Mouse (Mus musculus) stomach, embryonic 14.5 days (tissue): ENCODE measurements around the gene Klhdc3. TPM values are rescaled to one million over a fixed set of nuclear protein-coding genes. Genes with fewer than 3 reads are reported as not detected.

Source experiments
- ATAC-seq: fragments of 200-750 bp; cut with Nextera tagmentation; 2 replicates; pipeline ENCODE4 v1.8.0; 2017; ENCODE audit warnings: low read depth, moderate TSS enrichment; ENCODE audit not compliant: insufficient number of reproducible peaks, insufficient read depth, low FRiP score
- H3K27ac ChIP-seq: fragments of 300-500 bp; sonication (generic); 2 replicates; pipeline ENCODE4 v1.5.1; 2014; ENCODE audit warnings: mild to moderate bottlenecking, low read length, moderate library complexity, mixed read lengths
- H3K27me3 ChIP-seq: fragments of 300-500 bp; sonication (generic); 2 replicates; pipeline ENCODE4 v1.6.1; 2014; ENCODE audit warnings: low read length, control low read depth, mixed read lengths; ENCODE audit not compliant: control insufficient read depth, insufficient read depth
- H3K36me3 ChIP-seq: fragments of 300-500 bp; sonication (generic); 2 replicates; pipeline ENCODE4 v1.6.1; 2014; ENCODE audit warnings: mild to moderate bottlenecking, control low read depth, low read length, moderate library complexity, mixed read lengths; ENCODE audit not compliant: control insufficient read depth, insufficient read depth
- H3K4me1 ChIP-seq: fragments of 300-500 bp; sonication (generic); 2 replicates; pipeline ENCODE4 v1.6.1; 2014; ENCODE audit warnings: low read length, control low read depth, mixed read lengths; ENCODE audit not compliant: control insufficient read depth, insufficient read depth
- H3K4me2 ChIP-seq: fragments of 300-500 bp; sonication (generic); replicated peaks from 2 replicates; pipeline ENCODE4 v1.6.1; 2014; ENCODE audit warnings: low read depth, low read length, control low read depth
- H3K4me3 ChIP-seq: fragments of 300-500 bp; sonication (generic); 2 replicates; pipeline ENCODE4 v1.5.1; 2014; ENCODE audit warnings: low read depth, low read length, control low read depth
- H3K9ac ChIP-seq: fragments of 300-500 bp; sonication (generic); replicated peaks from 2 replicates; pipeline ENCODE4 v1.6.1; 2014; ENCODE audit warnings: low read depth, mild to moderate bottlenecking, control low read depth, low read length, moderate library complexity, mixed read lengths
- H3K9me3 ChIP-seq: fragments of 300-500 bp; sonication (generic); 2 replicates; pipeline ENCODE4 v1.6.1; 2016; ENCODE audit warnings: low read depth, low read length, control low read depth; ENCODE audit not compliant: control insufficient read depth
- WGBS: fragments of 180-500 bp; shearing (Covaris S2); extraction: QIAGEN DNeasy Blood & Tissue Kit; methylation state at CpG from one replicate; pipeline ENCODE4 v1.1.7; 2014; 5-methylcytosine and 5-hydroxymethylcytosine counted together
- polyA plus RNA-seq: library from polyadenylated mRNA; unstranded; fragments of >200 nt; fragmentation: Nextera tagmentation; extraction: Ambion mirVana; gene quantifications from 2 replicates; pipeline ENCODE4 v1.2.1, GENCODE M21; 2014

Gene Klhdc3
- polyA plus RNA-seq, 1 experiment from 2014 or later, result 101 TPM

- no peaks in the 10 kb centered on the region for H3K9me3 ChIP-seq
- ATAC-seq, result no peak
- H3K36me3 ChIP-seq, result peaks cover 15% of the 10 kb centered on the region
- H3K27ac ChIP-seq, result no peak overlapping the region
- WGBS, result 91% methylated on average over 7 of the region's 7 CpGs
- peaks cover 38% of the 10 kb centered on the region for H3K4me1 ChIP-seq
- H3K4me2 ChIP-seq, result no peak overlapping the region
- H3K27me3 ChIP-seq, result no peaks in the 10 kb centered on the region
- no peak overlapping the region for H3K9ac ChIP-seq
- H3K4me3 ChIP-seq, result peak overlapping the region; percentile 74; the same call in 1 of the 2 replicates
These were observed 33.4 kb downstream of the Klhdc3 start for GRCm38 (mm10) chr17:46647279-46647678.

- Histone ChIP-seq H3K9ac (peak overlapping the region; percentile 60), H3K4me3 (peak overlapping the region; percentile 74), H3K4me1 (peaks cover 29% of the 10 kb centered on the region), H3K36me3 (peaks cover 14% of the 10 kb centered on the region), H3K9me3 (no peaks in the 10 kb centered on the region), H3K27ac (peak overlapping the region; percentile 35; the same call in 1 of the 2 replicates), H3K4me2 (peak overlapping the region; percentile 94), H3K27me3 (no peaks in the 10 kb centered on the region)
- no peak for ATAC-seq
- under 1% methylated on average over 19 of the region's 19 CpGs for WGBS
These were observed 34.4 kb downstream of the Klhdc3 start for GRCm38 (mm10) chr17:46646322-46646662.

GRCm38 (mm10) chr17:46645561-46646321 lies 35.0 kb downstream of the Klhdc3 start, which contains the start of the genes Klc4 and Mrpl2:
Gene Klc4 (minus strand): TSS chr17:46646022.
Gene Mrpl2 (plus strand): TSS chr17:46646229.
- H3K4me1 ChIP-seq, result peaks cover 26% of the 10 kb centered on the region
- no peaks in the 10 kb centered on the region for H3K9me3 ChIP-seq
- no peaks in the 10 kb centered on the region for H3K27me3 ChIP-seq
- peaks cover 18% of the 10 kb centered on the region for H3K36me3 ChIP-seq
- peak within 1 kb of the TSS; percentile 60 for H3K9ac ChIP-seq
- WGBS, result 0% methylated on average over 53 of the region's 53 CpGs
- peak within 1 kb of the TSS; percentile 94 for H3K4me2 ChIP-seq
- peak within 1 kb of the TSS; percentile 74 for H3K4me3 ChIP-seq
- H3K27ac ChIP-seq, result peak within 1 kb of the TSS; percentile 84
- peak; percentile 68 for ATAC-seq

- H3K4me2 ChIP-seq, result peak overlapping the region; percentile 94
- WGBS, result 10% methylated on average over 11 of the region's 11 CpGs
- H3K36me3 ChIP-seq, result peaks cover 18% of the 10 kb centered on the region
- H3K27me3 ChIP-seq, result no peaks in the 10 kb centered on the region
- H3K9ac ChIP-seq, result peak overlapping the region; percentile 53
- H3K4me3 ChIP-seq, result peak overlapping the region; percentile 74
- no peaks in the 10 kb centered on the region for H3K9me3 ChIP-seq
- peak overlapping the region; percentile 84 for H3K27ac ChIP-seq
- peaks cover 26% of the 10 kb centered on the region for H3K4me1 ChIP-seq
- peak; percentile 48 for ATAC-seq
These were observed 35.7 kb downstream of the Klhdc3 start for GRCm38 (mm10) chr17:46644916-46645475.

GRCm38 (mm10) chr17:46644152-46644805 lies 36.4 kb downstream of the Klhdc3 start:
- Histone ChIP-seq H3K27ac (peak overlapping the region; percentile 84; the same call in 1 of the 2 replicates), H3K36me3 (peaks cover 18% of the 10 kb centered on the region), H3K4me2 (peak overlapping the region; percentile 94), H3K4me1 (peaks cover 20% of the 10 kb centered on the region), H3K9me3 (no peaks in the 10 kb centered on the region), H3K9ac (no peak overlapping the region), H3K27me3 (no peaks in the 10 kb centered on the region), H3K4me3 (peak overlapping the region; percentile 74)
- 84% methylated on average over 12 of the region's 12 CpGs for WGBS
- ATAC-seq, result no peak

GRCm38 (mm10) chr17:46642060-46642459 lies 38.7 kb downstream of the Klhdc3 start:
- H3K9ac ChIP-seq, result no peak overlapping the region
- peaks cover 11% of the 10 kb centered on the region for H3K36me3 ChIP-seq
- H3K27me3 ChIP-seq, result no peaks in the 10 kb centered on the region
- 86% methylated on average over 17 of the region's 17 CpGs for WGBS
- H3K4me3 ChIP-seq, result no peak overlapping the region
- no peak for ATAC-seq
- H3K27ac ChIP-seq, result no peak overlapping the region
- no peaks in the 10 kb centered on the region for H3K9me3 ChIP-seq
- peaks cover 20% of the 10 kb centered on the region for H3K4me1 ChIP-seq
- no peak overlapping the region for H3K4me2 ChIP-seq

GRCm38 (mm10) chr17:46639929-46640328 lies 40.8 kb downstream of the Klhdc3 start:
- H3K4me3 ChIP-seq, result no peak overlapping the region
- no peaks in the 10 kb centered on the region for H3K27me3 ChIP-seq
- no peak overlapping the region for H3K27ac ChIP-seq
- peaks cover 16% of the 10 kb centered on the region for H3K36me3 ChIP-seq
- no peak overlapping the region for H3K4me2 ChIP-seq
- H3K4me1 ChIP-seq, result peaks cover 10% of the 10 kb centered on the region
- no peak overlapping the region for H3K9ac ChIP-seq
- no peaks in the 10 kb centered on the region for H3K9me3 ChIP-seq
- 77% methylated on average over 9 of the region's 9 CpGs for WGBS
- ATAC-seq, result no peak

- Histone ChIP-seq H3K4me2 (no peak overlapping the region), H3K27me3 (no peaks in the 10 kb centered on the region), H3K9me3 (no peaks in the 10 kb centered on the region), H3K27ac (no peak overlapping the region), H3K4me1 (0 out of 2 replicates have a peak, but pooled peaks cover 2% of the 10 kb centered on the region), H3K36me3 (peaks cover 18% of the 10 kb centered on the region), H3K4me3 (no peak overlapping the region), H3K9ac (no peak overlapping the region)
- no peak for ATAC-seq
- 23% methylated on average over 15 of the region's 15 CpGs for WGBS
These were observed 43.7 kb downstream of the Klhdc3 start for GRCm38 (mm10) chr17:46636831-46637523.
